Mouse (Mus musculus): ENCODE results near the gene Ksr1. TPM values are rescaled to one million over a fixed set of nuclear protein-coding genes. Genes with fewer than 3 reads are reported as not detected.

Gene Ksr1
- polyA plus RNA-seq, 1 experiment from 2014 or later: 3.3 TPM

DNA sequence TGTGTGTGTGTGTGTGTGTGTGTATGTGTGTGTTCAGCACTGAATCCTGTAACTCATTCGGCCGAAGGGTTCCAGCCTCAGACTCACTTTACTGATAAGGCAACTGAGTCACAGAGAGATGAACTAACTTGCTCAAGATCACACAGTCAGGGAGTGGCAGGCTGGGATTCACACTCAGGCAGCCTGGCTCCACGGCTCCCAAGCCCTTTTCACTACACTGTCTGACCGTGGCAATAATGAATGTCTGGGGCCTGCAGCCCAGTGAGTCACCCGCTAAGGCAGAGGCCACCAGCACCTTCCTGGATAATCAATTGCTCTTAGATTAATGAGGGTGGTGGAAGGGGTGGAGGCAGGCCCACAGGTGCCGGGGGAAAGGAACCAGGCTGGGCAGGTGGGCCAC is 41.2 kb downstream of the Ksr1 start:
- H3K36me3 ChIP-seq (ENCODE audit: control insufficient read depth, insufficient read depth, low read length): 0 out of 2 replicates have a peak, but pooled peaks cover 3% of the 10 kb centered on the region
- H3K9me3 ChIP-seq (ENCODE audit: control insufficient read depth, low read length): no peaks in the 10 kb centered on the region
- H3K27ac ChIP-seq (ENCODE audit: low read length): no peak overlapping the region
- no peak overlapping the region for H3K4me3 ChIP-seq (ENCODE audit: low read length)
- H3K9ac ChIP-seq (ENCODE audit: low read length): no peak overlapping the region
- no peak overlapping the region for H3K4me2 ChIP-seq (ENCODE audit: low read depth, low read length)
- peaks cover 13% of the 10 kb centered on the region for H3K4me1 ChIP-seq (replicated peaks; ENCODE audit: control insufficient read depth, insufficient read depth, low read length)
- WGBS: 75% methylated on average over 6 of the region's 6 CpGs
- H3K27me3 ChIP-seq (ENCODE audit: control insufficient read depth, insufficient read depth, low read depth, low read length): no peaks in the 10 kb centered on the region
- ATAC-seq (ENCODE audit: low read depth): no peak

DNA sequence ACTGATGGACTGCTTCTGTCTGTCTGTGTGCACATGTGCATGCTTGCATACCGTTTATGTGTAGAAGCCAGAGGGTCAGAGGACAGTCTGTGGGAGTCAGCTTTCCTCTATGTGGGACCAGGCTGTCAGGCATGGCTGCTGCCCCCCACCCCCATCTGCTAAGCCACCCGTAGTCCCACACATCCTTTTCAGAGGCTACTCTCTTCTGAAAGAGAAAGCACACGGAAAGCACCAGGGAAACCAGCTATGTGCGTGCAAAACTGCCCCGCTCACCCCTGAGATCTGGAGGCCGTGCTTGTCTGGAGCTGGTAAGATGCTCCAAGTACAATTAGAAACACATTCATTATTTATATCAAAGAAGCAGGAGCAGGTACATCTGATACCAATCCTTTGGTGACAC is 41.7 kb downstream of the Ksr1 start:
- ATAC-seq (ENCODE audit: low read depth): no peak
- Histone ChIP-seq H3K27me3 (ENCODE audit: control insufficient read depth, insufficient read depth, low read depth, low read length) (no peaks in the 10 kb centered on the region), H3K4me1 (replicated peaks; ENCODE audit: control insufficient read depth, insufficient read depth, low read length) (peaks cover 13% of the 10 kb centered on the region), H3K36me3 (ENCODE audit: control insufficient read depth, insufficient read depth, low read length) (0 out of 2 replicates have a peak, but pooled peaks cover 3% of the 10 kb centered on the region), H3K4me2 (ENCODE audit: low read depth, low read length) (no peak overlapping the region), H3K27ac (ENCODE audit: low read length) (no peak overlapping the region), H3K9me3 (ENCODE audit: control insufficient read depth, low read length) (no peaks in the 10 kb centered on the region), H3K9ac (ENCODE audit: low read length) (no peak overlapping the region), H3K4me3 (ENCODE audit: low read length) (no peak overlapping the region)
- 73% methylated on average over 6 of the region's 6 CpGs for WGBS

DNA sequence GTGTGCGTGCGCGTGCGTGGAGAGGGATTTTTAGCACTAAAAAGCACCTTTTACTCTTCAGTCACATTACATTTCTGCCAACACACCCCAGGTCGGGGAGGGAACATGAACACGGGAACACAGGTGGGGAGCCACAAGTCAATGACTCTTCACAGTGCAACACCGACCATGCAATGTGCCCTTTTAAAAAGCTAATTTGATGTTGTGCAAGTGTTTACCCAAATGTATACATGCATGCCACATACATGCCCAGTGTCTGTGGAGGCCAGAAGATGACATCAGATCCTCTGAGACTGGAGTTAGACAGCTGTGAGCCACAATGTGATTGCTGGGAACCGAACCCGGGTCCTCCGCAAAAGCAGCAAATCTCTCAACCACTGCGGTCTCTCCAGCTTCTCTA is 42.1 kb downstream of the Ksr1 start:
- no peaks in the 10 kb centered on the region for H3K27me3 ChIP-seq (ENCODE audit: control insufficient read depth, insufficient read depth, low read depth, low read length)
- H3K9ac ChIP-seq (ENCODE audit: low read length): no peak overlapping the region
- no peak for ATAC-seq (ENCODE audit: low read depth)
- no peak overlapping the region for H3K4me2 ChIP-seq (ENCODE audit: low read depth, low read length)
- WGBS: 84% methylated on average over 11 of the region's 11 CpGs
- no peak overlapping the region for H3K4me3 ChIP-seq (ENCODE audit: low read length)
- H3K36me3 ChIP-seq (ENCODE audit: control insufficient read depth, insufficient read depth, low read length): 0 out of 2 replicates have a peak, but pooled peaks cover 3% of the 10 kb centered on the region
- H3K27ac ChIP-seq (ENCODE audit: low read length): no peak overlapping the region
- no peaks in the 10 kb centered on the region for H3K9me3 ChIP-seq (ENCODE audit: control insufficient read depth, low read length)
- H3K4me1 ChIP-seq (replicated peaks; ENCODE audit: control insufficient read depth, insufficient read depth, low read length): peaks cover 17% of the 10 kb centered on the region

DNA sequence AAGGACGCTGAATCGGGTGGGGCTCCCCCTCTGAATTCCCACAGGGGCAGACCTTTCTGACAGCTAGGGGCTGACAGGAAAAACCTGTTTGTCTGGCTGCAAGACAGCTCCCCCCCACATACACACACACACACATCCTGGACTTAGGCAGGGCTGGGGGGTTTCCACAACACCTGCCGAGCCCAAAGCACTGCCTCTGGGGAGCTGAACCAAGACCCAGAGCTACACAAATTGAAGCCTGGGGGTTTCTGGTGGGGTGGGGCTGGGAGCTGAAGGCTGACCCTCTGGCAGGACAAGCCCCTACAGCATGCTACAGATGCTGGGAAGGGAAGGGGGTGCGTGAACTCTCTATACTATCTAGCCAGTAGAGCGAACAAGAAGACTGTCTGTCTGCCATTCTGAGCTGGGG is 42.7 kb downstream of the Ksr1 start:
- Histone ChIP-seq H3K4me2 (ENCODE audit: low read depth, low read length) (peak overlapping the region; percentile 12; the same call in 1 of the 2 replicates), H3K9ac (ENCODE audit: low read length) (no peak overlapping the region), H3K9me3 (ENCODE audit: control insufficient read depth, low read length) (no peaks in the 10 kb centered on the region), H3K27me3 (ENCODE audit: control insufficient read depth, insufficient read depth, low read depth, low read length) (no peaks in the 10 kb centered on the region), H3K4me1 (replicated peaks; ENCODE audit: control insufficient read depth, insufficient read depth, low read length) (peaks cover 23% of the 10 kb centered on the region), H3K36me3 (ENCODE audit: control insufficient read depth, insufficient read depth, low read length) (0 out of 2 replicates have a peak, but pooled peaks cover 3% of the 10 kb centered on the region), H3K27ac (ENCODE audit: low read length) (no peak overlapping the region), H3K4me3 (ENCODE audit: low read length) (no peak overlapping the region)
- 27% methylated on average over 5 of the region's 5 CpGs for WGBS
- peak; percentile 65 for ATAC-seq (ENCODE audit: low read depth)

DNA sequence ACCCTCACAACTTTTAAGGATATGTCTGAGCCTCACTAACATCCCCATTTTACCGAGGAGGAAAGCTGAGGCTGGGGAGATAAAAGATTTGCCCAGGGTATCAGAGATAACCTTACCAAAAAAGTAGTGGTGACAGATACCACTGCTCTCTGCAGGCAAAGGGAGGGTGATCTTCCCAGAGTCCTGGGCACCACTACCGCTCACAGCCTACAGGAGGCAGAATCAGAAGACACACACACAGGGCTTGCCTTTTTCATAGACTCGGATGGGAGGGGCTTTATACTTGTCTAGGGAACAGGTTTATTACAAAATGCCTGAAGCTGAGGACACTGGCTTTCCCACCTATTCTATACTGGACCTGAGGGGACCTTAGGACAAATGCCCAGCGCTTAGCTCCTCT is 43.9 kb downstream of the Ksr1 start:
- peaks cover 24% of the 10 kb centered on the region for H3K4me1 ChIP-seq (replicated peaks; ENCODE audit: control insufficient read depth, insufficient read depth, low read length)
- H3K9ac ChIP-seq (ENCODE audit: low read length): no peak overlapping the region
- H3K9me3 ChIP-seq (ENCODE audit: control insufficient read depth, low read length): no peaks in the 10 kb centered on the region
- H3K4me3 ChIP-seq (ENCODE audit: low read length): no peak overlapping the region
- ATAC-seq (ENCODE audit: low read depth): no peak
- H3K4me2 ChIP-seq (ENCODE audit: low read depth, low read length): no peak overlapping the region
- 0 out of 2 replicates have a peak, but pooled peaks cover 3% of the 10 kb centered on the region for H3K36me3 ChIP-seq (ENCODE audit: control insufficient read depth, insufficient read depth, low read length)
- 72% methylated on average over 4 of the region's 4 CpGs for WGBS
- H3K27me3 ChIP-seq (ENCODE audit: control insufficient read depth, insufficient read depth, low read depth, low read length): no peaks in the 10 kb centered on the region
- H3K27ac ChIP-seq (ENCODE audit: low read length): no peak overlapping the region

DNA sequence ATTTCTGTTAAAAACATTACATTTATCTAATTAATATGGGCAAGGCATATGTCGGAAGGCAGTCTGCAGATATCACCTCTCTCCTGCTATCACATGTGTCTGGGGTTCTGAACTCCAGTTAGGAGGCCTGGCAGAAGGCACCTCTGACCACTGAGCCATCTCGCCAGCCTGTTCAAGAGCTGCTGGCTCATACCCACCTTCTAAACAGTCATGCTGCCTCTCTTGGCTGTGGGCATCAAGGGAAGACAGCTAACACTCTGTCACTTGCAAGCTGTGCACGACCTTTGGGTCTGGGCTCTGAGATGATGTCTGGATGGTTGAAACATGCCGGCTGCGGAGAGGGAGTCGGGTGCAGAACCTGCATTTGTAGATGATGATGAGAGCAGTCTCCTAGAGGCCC is 44.6 kb downstream of the Ksr1 start:
- WGBS: 91% methylated on average over 6 of the region's 6 CpGs
- Histone ChIP-seq H3K9me3 (ENCODE audit: control insufficient read depth, low read length) (no peaks in the 10 kb centered on the region), H3K27ac (ENCODE audit: low read length) (no peak overlapping the region), H3K4me1 (replicated peaks; ENCODE audit: control insufficient read depth, insufficient read depth, low read length) (peaks cover 30% of the 10 kb centered on the region), H3K27me3 (ENCODE audit: control insufficient read depth, insufficient read depth, low read depth, low read length) (no peaks in the 10 kb centered on the region), H3K36me3 (ENCODE audit: control insufficient read depth, insufficient read depth, low read length) (0 out of 2 replicates have a peak, but pooled peaks cover 3% of the 10 kb centered on the region), H3K9ac (ENCODE audit: low read length) (no peak overlapping the region), H3K4me3 (ENCODE audit: low read length) (no peak overlapping the region), H3K4me2 (ENCODE audit: low read depth, low read length) (no peak overlapping the region)
- ATAC-seq (ENCODE audit: low read depth): no peak

DNA sequence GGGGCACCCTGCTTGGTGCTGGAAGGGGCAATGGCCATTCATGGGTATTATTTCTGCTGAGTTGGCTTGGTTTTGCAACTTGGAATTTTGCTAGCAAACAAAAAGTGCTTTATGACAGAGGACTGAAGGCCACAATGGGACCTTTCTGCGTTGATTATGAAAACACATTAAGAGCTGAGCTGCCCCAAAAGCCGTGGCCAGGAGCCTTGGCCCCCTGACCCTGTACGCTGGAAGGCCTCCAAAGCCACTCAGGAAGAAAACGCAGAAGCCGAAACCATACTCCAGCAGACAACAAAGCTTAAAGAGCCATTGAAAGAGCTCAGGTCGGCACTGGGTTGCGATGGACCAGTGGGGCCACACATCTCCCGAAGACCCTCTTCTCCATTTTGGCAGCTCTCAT is 47.2 kb downstream of the Ksr1 start:
- no peak for ATAC-seq (ENCODE audit: low read depth)
- Histone ChIP-seq H3K4me1 (replicated peaks; ENCODE audit: control insufficient read depth, insufficient read depth, low read length) (peaks cover 52% of the 10 kb centered on the region), H3K27ac (ENCODE audit: low read length) (peak overlapping the region; percentile 52), H3K9me3 (ENCODE audit: control insufficient read depth, low read length) (no peaks in the 10 kb centered on the region), H3K36me3 (ENCODE audit: control insufficient read depth, insufficient read depth, low read length) (0 out of 2 replicates have a peak, but pooled peaks cover 3% of the 10 kb centered on the region), H3K27me3 (ENCODE audit: control insufficient read depth, insufficient read depth, low read depth, low read length) (no peaks in the 10 kb centered on the region), H3K9ac (ENCODE audit: low read length) (peak overlapping the region; percentile 11; the same call in 1 of the 2 replicates), H3K4me3 (ENCODE audit: low read length) (no peak overlapping the region), H3K4me2 (ENCODE audit: low read depth, low read length) (no peak overlapping the region)
- 43% methylated on average over 8 of the region's 8 CpGs for WGBS

DNA sequence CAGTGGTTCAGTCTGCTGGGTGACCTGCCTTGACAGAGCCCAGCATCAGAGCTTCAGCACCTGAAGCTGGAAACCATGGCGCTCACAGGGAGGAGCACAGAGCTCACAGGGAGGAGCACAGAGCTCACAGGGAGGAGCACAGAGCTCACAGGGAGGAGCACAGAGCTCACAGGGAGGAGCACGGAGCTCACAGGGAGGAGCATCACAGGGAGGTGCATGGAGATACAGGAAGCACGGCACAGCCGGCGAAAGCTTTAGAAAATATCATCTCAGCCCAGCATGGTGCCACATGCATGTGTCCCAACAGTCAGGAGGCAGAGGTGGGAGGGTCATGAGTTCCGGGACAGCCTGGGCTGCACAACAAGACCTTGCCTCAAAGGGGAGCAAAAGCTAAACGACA is 48.5 kb downstream of the Ksr1 start:
- Histone ChIP-seq H3K27me3 (ENCODE audit: control insufficient read depth, insufficient read depth, low read depth, low read length) (no peaks in the 10 kb centered on the region), H3K4me1 (replicated peaks; ENCODE audit: control insufficient read depth, insufficient read depth, low read length) (peaks cover 54% of the 10 kb centered on the region), H3K4me2 (ENCODE audit: low read depth, low read length) (no peak overlapping the region), H3K9ac (ENCODE audit: low read length) (no peak overlapping the region), H3K36me3 (ENCODE audit: control insufficient read depth, insufficient read depth, low read length) (0 out of 2 replicates have a peak, but pooled peaks cover 3% of the 10 kb centered on the region), H3K27ac (ENCODE audit: low read length) (no peak overlapping the region), H3K9me3 (ENCODE audit: control insufficient read depth, low read length) (no peaks in the 10 kb centered on the region), H3K4me3 (ENCODE audit: low read length) (no peak overlapping the region)
- 80% methylated on average over 7 of the region's 7 CpGs for WGBS
- ATAC-seq (ENCODE audit: low read depth): no peak

DNA sequence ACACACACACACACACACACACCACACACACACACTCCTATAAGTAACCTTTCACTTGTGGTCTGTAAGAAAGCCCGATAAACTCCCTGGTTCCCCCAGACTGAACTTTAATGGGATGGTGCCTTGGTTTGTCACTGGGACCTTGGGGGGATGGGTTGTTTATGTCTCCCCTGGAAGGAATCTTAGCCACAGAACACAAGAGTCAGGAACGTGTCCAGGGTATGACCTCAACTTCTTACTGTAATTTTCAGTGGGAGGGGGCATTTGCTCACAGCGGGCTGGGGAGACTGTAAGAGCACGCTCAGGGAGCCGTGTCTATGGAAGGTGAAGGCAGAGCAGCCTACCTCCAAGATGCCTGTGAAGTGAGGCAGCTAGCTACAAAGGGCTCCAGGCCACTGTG is 49.5 kb downstream of the Ksr1 start:
- no peak overlapping the region for H3K4me3 ChIP-seq (ENCODE audit: low read length)
- H3K27ac ChIP-seq (ENCODE audit: low read length): peak overlapping the region; percentile 96
- no peaks in the 10 kb centered on the region for H3K27me3 ChIP-seq (ENCODE audit: control insufficient read depth, insufficient read depth, low read depth, low read length)
- H3K4me2 ChIP-seq (ENCODE audit: low read depth, low read length): no peak overlapping the region
- no peaks in the 10 kb centered on the region for H3K9me3 ChIP-seq (ENCODE audit: control insufficient read depth, low read length)
- peaks cover 57% of the 10 kb centered on the region for H3K4me1 ChIP-seq (replicated peaks; ENCODE audit: control insufficient read depth, insufficient read depth, low read length)
- no peak for ATAC-seq (ENCODE audit: low read depth)
- H3K36me3 ChIP-seq (ENCODE audit: control insufficient read depth, insufficient read depth, low read length): 0 out of 2 replicates have a peak, but pooled peaks cover 2% of the 10 kb centered on the region
- no peak overlapping the region for H3K9ac ChIP-seq (ENCODE audit: low read length)
- 41% methylated on average over 5 of the region's 5 CpGs for WGBS

DNA sequence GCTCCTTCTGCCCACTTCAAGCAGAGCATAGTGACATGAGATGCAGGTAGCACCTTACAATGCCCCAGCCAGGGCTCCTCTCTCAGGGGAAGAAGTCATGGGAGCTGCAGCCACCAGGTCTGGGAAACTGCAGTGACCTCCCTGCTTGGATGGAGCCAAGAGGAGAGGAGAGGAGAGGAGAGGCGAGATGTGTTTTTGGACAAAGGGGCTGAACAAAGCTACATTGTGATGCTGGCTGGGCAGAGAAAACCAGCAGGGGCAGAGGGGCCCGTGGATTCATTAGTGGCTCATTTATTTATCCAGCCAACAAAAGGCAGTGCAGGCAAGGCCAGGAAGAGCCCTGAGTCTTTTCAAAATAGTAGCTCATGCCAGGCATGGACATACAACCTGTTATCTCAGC is 50.5 kb downstream of the Ksr1 start:
- 31% methylated on average over 2 of the region's 2 CpGs for WGBS
- Histone ChIP-seq H3K27ac (ENCODE audit: low read length) (peak overlapping the region; percentile 96), H3K4me2 (ENCODE audit: low read depth, low read length) (no peak overlapping the region), H3K9me3 (ENCODE audit: control insufficient read depth, low read length) (no peaks in the 10 kb centered on the region), H3K27me3 (ENCODE audit: control insufficient read depth, insufficient read depth, low read depth, low read length) (no peaks in the 10 kb centered on the region), H3K36me3 (ENCODE audit: control insufficient read depth, insufficient read depth, low read length) (no peaks in the 10 kb centered on the region), H3K4me1 (replicated peaks; ENCODE audit: control insufficient read depth, insufficient read depth, low read length) (peaks cover 57% of the 10 kb centered on the region), H3K4me3 (ENCODE audit: low read length) (no peak overlapping the region), H3K9ac (ENCODE audit: low read length) (peak overlapping the region; percentile 35; the same call in 1 of the 2 replicates)
- ATAC-seq (ENCODE audit: low read depth): no peak
